Mouse (Mus musculus) limb, embryonic 11.5 days (tissue): ENCODE results near the gene 1700017B05Rik. TPM values are rescaled to one million over a fixed set of nuclear protein-coding genes. Genes with fewer than 3 reads are reported as not detected.

Source experiments
- ATAC-seq: fragments of 200-750 bp; cut with Nextera tagmentation; 2 replicates; pipeline ENCODE4 v1.8.0; 2017; ENCODE audit warnings: low read depth; ENCODE audit not compliant: insufficient number of reproducible peaks, low FRiP score, low TSS enrichment
- DNase-seq: peaks from one replicate; pipeline ENCODE4 v3.0.0-alpha.2; 2015; ENCODE audit warnings: low spot score
- H3K27ac ChIP-seq: fragments of 300-500 bp; sonication (generic); replicated peaks from 2 replicates; pipeline ENCODE4 v1.5.1; 2014; ENCODE audit warnings: low read depth, mild to moderate bottlenecking, low read length
- H3K27me3 ChIP-seq: fragments of 300-500 bp; sonication (generic); 2 replicates; pipeline ENCODE4 v1.6.1; 2014; ENCODE audit warnings: mild to moderate bottlenecking, low read length, mixed read lengths; ENCODE audit not compliant: control insufficient read depth, insufficient read depth
- H3K36me3 ChIP-seq: fragments of 300-500 bp; sonication (generic); 2 replicates; pipeline ENCODE4 v1.6.1; 2014; ENCODE audit warnings: mild to moderate bottlenecking, low read length, moderate library complexity, mixed read lengths; ENCODE audit not compliant: control insufficient read depth, insufficient read depth
- H3K4me1 ChIP-seq: fragments of 300-500 bp; sonication (generic); 2 replicates; pipeline ENCODE4 v1.6.1; 2014; ENCODE audit warnings: low read length, mixed read lengths; ENCODE audit not compliant: control insufficient read depth, insufficient read depth
- H3K4me2 ChIP-seq: fragments of 300-500 bp; sonication (generic); 2 replicates; pipeline ENCODE4 v1.6.1; 2014; ENCODE audit warnings: low read depth, mild to moderate bottlenecking, moderate library complexity; ENCODE audit not compliant: severe bottlenecking
- H3K4me3 ChIP-seq: fragments of 300-500 bp; sonication (generic); 2 replicates; pipeline ENCODE4 v1.5.1; 2014; ENCODE audit warnings: low read depth, low read length
- H3K9ac ChIP-seq: fragments of 300-500 bp; sonication (generic); 2 replicates; pipeline ENCODE4 v1.6.1; 2014; ENCODE audit warnings: mild to moderate bottlenecking, low read length
- H3K9me3 ChIP-seq: fragments of 300-500 bp; sonication (generic); 2 replicates; pipeline ENCODE4 v1.6.1; 2016; ENCODE audit warnings: low read length; ENCODE audit not compliant: control insufficient read depth
- WGBS: fragments of 180-500 bp; shearing (Covaris S2); extraction: QIAGEN DNeasy Blood & Tissue Kit; methylation state at CpG from one replicate; pipeline ENCODE4 v1.1.7; 2014; 5-methylcytosine and 5-hydroxymethylcytosine counted together
- polyA plus RNA-seq: library from polyadenylated mRNA; unstranded; fragments of >200 nt; fragmentation: Nextera tagmentation; extraction: Ambion mirVana; gene quantifications from 2 replicates; pipeline ENCODE4 v1.2.1, GENCODE M21; 2014

Gene 1700017B05Rik
- polyA plus RNA-seq, 1 experiment from 2014 or later, result 13.9 TPM

GRCm38 (mm10) chr9:57299790-57300477 lies 37.5 kb upstream of the 1700017B05Rik start:
- ATAC-seq, result no peak
- Histone ChIP-seq H3K9me3 (no peaks in the 10 kb centered on the region), H3K4me1 (no peaks in the 10 kb centered on the region), H3K4me3 (no peak overlapping the region), H3K27ac (no peak overlapping the region), H3K4me2 (no peak overlapping the region), H3K9ac (no peak overlapping the region), H3K36me3 (no peaks in the 10 kb centered on the region), H3K27me3 (no peaks in the 10 kb centered on the region)
- no peak for DNase-seq
- 51% methylated on average over 6 of the region's 6 CpGs for WGBS

GRCm38 (mm10) chr9:57297938-57298337 lies 35.5 kb upstream of the 1700017B05Rik start:
- no peak overlapping the region for H3K27ac ChIP-seq
- H3K36me3 ChIP-seq, result no peaks in the 10 kb centered on the region
- no peaks in the 10 kb centered on the region for H3K9me3 ChIP-seq
- 93% methylated on average over 2 of the region's 2 CpGs for WGBS
- no peak overlapping the region for H3K9ac ChIP-seq
- no peak for DNase-seq
- H3K4me1 ChIP-seq, result no peaks in the 10 kb centered on the region
- ATAC-seq, result no peak
- H3K4me2 ChIP-seq, result no peak overlapping the region
- H3K27me3 ChIP-seq, result no peaks in the 10 kb centered on the region
- no peak overlapping the region for H3K4me3 ChIP-seq

- WGBS, result 79% methylated on average over 8 of the region's 8 CpGs
- H3K4me2 ChIP-seq, result no peak overlapping the region
- H3K27me3 ChIP-seq, result no peaks in the 10 kb centered on the region
- H3K36me3 ChIP-seq, result no peaks in the 10 kb centered on the region
- H3K4me3 ChIP-seq, result no peak overlapping the region
- ATAC-seq (no peak), DNase-seq (no peak)
- no peak overlapping the region for H3K27ac ChIP-seq
- no peaks in the 10 kb centered on the region for H3K9me3 ChIP-seq
- H3K9ac ChIP-seq, result no peak overlapping the region
- no peaks in the 10 kb centered on the region for H3K4me1 ChIP-seq
Observed at GRCm38 (mm10) chr9:57296277-57296676, 33.9 kb upstream of the 1700017B05Rik start.

- H3K36me3 ChIP-seq, result no peaks in the 10 kb centered on the region
- no peak for DNase-seq
- ATAC-seq, result no peak
- no peak overlapping the region for H3K9ac ChIP-seq
- no peak overlapping the region for H3K27ac ChIP-seq
- 93% methylated on average over 3 of the region's 3 CpGs for WGBS
- H3K4me2 ChIP-seq, result no peak overlapping the region
- no peaks in the 10 kb centered on the region for H3K27me3 ChIP-seq
- no peaks in the 10 kb centered on the region for H3K4me1 ChIP-seq
- H3K9me3 ChIP-seq, result no peaks in the 10 kb centered on the region
- H3K4me3 ChIP-seq, result no peak overlapping the region
Observed at GRCm38 (mm10) chr9:57295666-57296065, 33.3 kb upstream of the 1700017B05Rik start.

GRCm38 (mm10) chr9:57294905-57295304 lies 32.5 kb upstream of the 1700017B05Rik start:
- Histone ChIP-seq H3K27ac (no peak overlapping the region), H3K9ac (no peak overlapping the region), H3K4me2 (no peak overlapping the region), H3K9me3 (no peaks in the 10 kb centered on the region), H3K36me3 (no peaks in the 10 kb centered on the region), H3K27me3 (no peaks in the 10 kb centered on the region), H3K4me3 (no peak overlapping the region), H3K4me1 (no peaks in the 10 kb centered on the region)
- WGBS, result 81% methylated on average over 3 of the region's 3 CpGs
- no peak for ATAC-seq
- DNase-seq, result no peak

- no peaks in the 10 kb centered on the region for H3K36me3 ChIP-seq
- 92% methylated on average over 6 of the region's 6 CpGs for WGBS
- no peaks in the 10 kb centered on the region for H3K4me1 ChIP-seq
- no peak overlapping the region for H3K9ac ChIP-seq
- H3K4me3 ChIP-seq, result no peak overlapping the region
- no peak overlapping the region for H3K4me2 ChIP-seq
- DNase-seq, result no peak
- ATAC-seq, result no peak
- no peaks in the 10 kb centered on the region for H3K9me3 ChIP-seq
- H3K27me3 ChIP-seq, result no peaks in the 10 kb centered on the region
- no peak overlapping the region for H3K27ac ChIP-seq
Observed at GRCm38 (mm10) chr9:57287183-57287582, 24.8 kb upstream of the 1700017B05Rik start.

GRCm38 (mm10) chr9:57283311-57283710 lies 20.9 kb upstream of the 1700017B05Rik start:
- Histone ChIP-seq H3K36me3 (no peaks in the 10 kb centered on the region), H3K27ac (no peak overlapping the region), H3K27me3 (no peaks in the 10 kb centered on the region), H3K9me3 (no peaks in the 10 kb centered on the region), H3K4me3 (no peak overlapping the region), H3K9ac (no peak overlapping the region), H3K4me2 (no peak overlapping the region), H3K4me1 (peaks cover 4% of the 10 kb centered on the region)
- 70% methylated on average over 4 of the region's 4 CpGs for WGBS
- DNase-seq, result no peak
- no peak for ATAC-seq

- no peaks in the 10 kb centered on the region for H3K36me3 ChIP-seq
- peaks cover 6% of the 10 kb centered on the region for H3K4me1 ChIP-seq
- ATAC-seq, result no peak
- no peak overlapping the region for H3K9ac ChIP-seq
- no peak overlapping the region for H3K27ac ChIP-seq
- no peak for DNase-seq
- H3K9me3 ChIP-seq, result no peaks in the 10 kb centered on the region
- WGBS, result 76% methylated on average over 3 of the region's 3 CpGs
- H3K4me2 ChIP-seq, result no peak overlapping the region
- H3K4me3 ChIP-seq, result no peak overlapping the region
- no peaks in the 10 kb centered on the region for H3K27me3 ChIP-seq
Observed at GRCm38 (mm10) chr9:57282686-57283085, 20.3 kb upstream of the 1700017B05Rik start.

- H3K9ac ChIP-seq, result peak overlapping the region; percentile 51
- WGBS, result 14% methylated on average over 20 of the region's 20 CpGs
- H3K27ac ChIP-seq, result no peak overlapping the region
- H3K4me1 ChIP-seq, result peaks cover 6% of the 10 kb centered on the region
- H3K4me2 ChIP-seq, result peak overlapping the region; percentile 27
- ATAC-seq, result 0 out of 2 replicates have a peak, but pooled peaks have one; percentile 39
- no peaks in the 10 kb centered on the region for H3K27me3 ChIP-seq
- no peak overlapping the region for H3K4me3 ChIP-seq
- H3K9me3 ChIP-seq, result no peaks in the 10 kb centered on the region
- peak; percentile 49 for DNase-seq
- no peaks in the 10 kb centered on the region for H3K36me3 ChIP-seq
Observed at GRCm38 (mm10) chr9:57281549-57281948, 19.1 kb upstream of the 1700017B05Rik start.
